Mouse (Mus musculus) adrenal gland, postnatal 10 days (tissue): ENCODE measurements around the gene Trappc6b. TPM values are rescaled to one million over a fixed set of nuclear protein-coding genes. Genes with fewer than 3 reads are reported as not detected.
A peak's percentile ranks its signal among the peaks of the same experiment; 100 is the strongest.
"Not testable (repeated sequence)": the region's sequence is repeated elsewhere in the genome, so short reads cannot be mapped to it uniquely, and the experiment has no call there.

Experiments
- DNase-seq: peaks from one replicate; pipeline ENCODE4 v3.0.0; 2021; ENCODE audit warnings: mixed read lengths
- long read RNA-seq, 2 experiments: library from polyadenylated mRNA; stranded (forward); transcript quantifications; one replicate each; pipeline ENCODE4 v2.0.0; 2021
- total RNA-seq, 2 experiments: library from RNA; stranded (reverse); gene quantifications; 2 replicates each; pipeline ENCODE4 v1.2.3; 2021

Trappc6b gene
- total RNA-seq: 10 to 100 TPM; 83.3 to 85.0 TPM
- long read RNA-seq, experiment 1, transcript Trappc6b-201 (6 exons, 1,255 nt): major isoform, 75 of 96 reads
- long read RNA-seq, experiment 1, partial matches to known transcripts: 9 of 96 reads
- long read RNA-seq, experiment 1, other reads (novel, unspliced or antisense): 9 of 96 reads
- long read RNA-seq, experiment 2, transcript Trappc6b-201 (6 exons, 1,255 nt): major isoform, 36 of 74 reads
- long read RNA-seq, experiment 2, transcript Trappc6b-204 (2 exons, 901 nt): minor isoform, 8 of 74 reads
- long read RNA-seq, experiment 2, partial matches to known transcripts: 25 of 74 reads
- long read RNA-seq, experiment 2, other reads (novel, unspliced or antisense): 4 of 74 reads

DNA sequence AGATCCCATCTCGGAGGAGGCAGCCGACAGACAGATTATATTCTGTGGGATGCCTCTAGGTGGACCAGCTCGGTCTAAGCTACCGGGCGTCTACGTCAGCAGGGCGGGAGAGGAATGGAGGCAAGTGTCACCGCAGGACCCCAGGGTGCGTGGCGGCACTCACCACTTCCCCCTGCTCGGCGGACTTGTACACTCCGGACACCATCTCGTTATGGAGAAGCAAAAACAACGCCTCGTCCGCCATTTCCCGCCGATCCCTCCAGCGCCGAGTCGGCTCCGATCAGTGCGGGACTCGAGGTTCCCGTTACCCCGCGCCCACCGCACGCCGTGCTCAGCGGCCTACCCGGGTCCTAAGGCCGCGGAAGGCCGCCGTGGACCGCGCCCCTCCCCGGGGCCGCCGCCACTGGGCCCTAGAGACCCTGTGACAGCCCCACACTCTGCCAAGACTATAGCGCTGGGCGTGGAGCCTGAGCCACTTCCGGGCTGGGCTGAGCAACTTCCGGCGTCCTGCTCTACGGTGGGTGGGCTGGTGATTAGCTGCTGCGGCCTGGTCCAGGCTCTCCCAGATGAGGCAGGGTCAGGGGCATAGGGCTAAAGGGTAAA lies at the start of gene Trappc6b:
TSS of gene Trappc6b (minus strand) at position 480 of the 603 bp plus-strand sequence.
- peak; percentile 86 for DNase-seq

DNA sequence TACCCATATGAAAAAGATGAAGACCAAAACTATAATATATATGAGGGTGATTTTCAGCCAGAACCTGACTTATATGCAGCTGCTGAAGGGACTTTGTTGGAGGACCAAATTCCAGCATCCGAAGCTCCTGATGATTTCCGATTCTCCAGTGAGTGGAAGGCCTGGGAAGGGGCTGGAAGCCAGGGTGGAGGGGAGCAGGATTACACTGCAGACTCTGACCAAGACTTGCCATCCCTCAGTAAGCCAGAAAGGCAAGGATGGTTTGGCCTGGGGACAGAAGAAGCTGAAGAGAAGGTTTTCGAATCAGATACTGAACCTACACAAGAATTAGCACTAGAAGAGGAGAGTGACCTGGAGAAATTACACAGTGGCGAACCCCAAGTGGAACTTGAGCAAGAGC lies 46.7 kb upstream of the Trappc6b start:
- DNase-seq: no peak

DNA sequence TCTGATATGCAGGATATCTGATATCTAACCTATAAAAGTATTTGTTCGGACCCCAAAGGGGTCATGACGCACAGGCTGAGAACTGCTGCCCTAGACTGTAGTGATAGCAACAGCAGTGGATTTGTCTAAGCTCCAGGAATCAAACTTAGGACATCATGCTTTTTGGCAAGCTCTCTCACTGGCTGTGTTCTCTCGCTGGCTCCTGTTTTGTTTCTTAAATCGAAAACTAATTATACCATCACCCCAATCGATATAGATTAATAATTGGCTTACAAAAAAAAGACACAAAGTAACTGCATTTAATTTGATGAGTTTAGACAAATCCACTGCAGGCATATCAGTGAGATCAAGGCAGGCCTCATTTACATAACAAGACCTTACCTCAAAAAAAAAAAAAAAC lies 45.2 kb upstream of the Trappc6b start:
- no peak for DNase-seq

DNA sequence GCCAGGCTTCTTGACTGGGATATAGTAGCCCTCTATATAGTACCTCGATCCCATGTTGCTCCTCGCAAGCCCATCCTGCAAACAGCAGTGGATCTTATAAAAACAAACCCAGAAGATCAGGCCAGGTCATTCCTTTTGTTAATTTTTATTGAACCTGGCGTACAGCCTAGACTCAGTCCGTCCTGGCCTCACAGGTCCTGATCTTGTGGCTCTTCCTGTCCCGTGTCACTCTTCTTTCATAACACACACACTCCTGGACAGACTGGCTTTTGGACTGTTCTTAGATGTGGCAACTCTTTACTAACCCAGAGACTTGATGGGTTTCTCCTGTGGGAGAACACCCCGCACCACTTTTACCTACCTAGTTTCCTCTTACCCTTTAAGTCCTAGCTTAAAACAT lies 44.6 kb upstream of the Trappc6b start:
- DNase-seq: no peak

DNA sequence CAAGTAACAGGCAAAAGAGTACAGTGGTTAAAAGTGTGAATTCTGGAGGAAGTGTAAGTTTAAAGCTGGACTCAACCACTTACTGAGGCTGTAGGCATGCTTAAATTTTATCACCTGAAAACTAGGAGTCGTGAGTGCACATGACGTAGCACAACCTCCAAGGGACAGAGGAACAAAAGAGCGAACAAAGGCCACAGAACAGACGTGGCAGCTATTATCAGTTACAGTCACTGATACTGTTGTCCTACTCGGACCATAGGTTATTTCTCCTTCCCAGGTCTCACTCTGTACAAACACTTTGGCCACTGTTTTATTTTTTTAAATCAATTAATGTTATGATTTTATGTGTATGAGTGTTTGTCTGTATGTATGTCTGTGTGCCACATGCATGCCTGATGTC lies 43.5 kb upstream of the Trappc6b start:
- DNase-seq: no peak

DNA sequence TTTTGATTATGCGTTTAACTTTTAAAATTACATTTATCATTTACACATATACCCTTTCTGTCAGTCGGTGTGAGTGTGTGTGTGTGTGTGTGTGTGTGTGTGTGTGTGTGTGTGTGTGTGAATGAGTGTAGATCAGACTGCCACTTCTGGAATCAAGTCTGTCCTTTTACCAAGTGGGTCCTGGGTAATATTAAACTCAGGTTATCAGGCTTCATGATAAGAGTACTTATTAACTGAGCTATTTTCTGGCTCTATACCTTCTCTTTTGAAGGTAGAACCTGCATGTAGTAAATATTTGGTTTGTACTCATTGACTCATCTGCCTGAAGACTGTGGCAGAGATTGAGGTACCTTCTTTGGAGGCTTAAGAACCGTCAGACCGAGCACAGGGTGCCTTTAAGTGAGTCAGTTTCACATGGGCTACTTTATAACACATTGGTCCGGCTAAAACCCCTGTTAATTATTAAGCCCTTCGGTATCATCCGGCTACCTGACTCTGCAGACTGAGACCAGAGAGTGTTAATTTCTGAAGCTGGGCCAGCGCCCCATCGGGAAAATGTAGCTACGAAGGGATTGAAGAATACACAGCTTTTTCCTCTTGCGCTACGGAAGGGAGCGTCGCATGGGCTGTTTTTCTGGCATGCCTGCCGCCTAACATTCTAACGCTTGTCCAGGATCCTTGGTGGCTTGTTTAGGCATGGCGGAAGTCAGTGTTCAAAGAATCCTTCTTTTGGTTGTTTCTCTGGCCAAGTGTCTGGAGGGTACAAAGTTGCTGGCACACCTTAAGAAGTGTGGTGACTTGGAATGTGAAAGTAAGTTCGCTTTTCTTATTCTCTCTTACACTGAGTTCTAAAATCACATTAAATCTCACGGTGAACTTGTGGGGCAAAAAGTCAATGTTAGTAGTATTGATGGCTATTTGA lies 34.1 kb upstream of the Trappc6b start, which contains the start of gene Mia2:
TSS of gene Mia2 (plus strand) at position 696 of the 922 bp plus-strand sequence.
- DNase-seq: no peak

DNA sequence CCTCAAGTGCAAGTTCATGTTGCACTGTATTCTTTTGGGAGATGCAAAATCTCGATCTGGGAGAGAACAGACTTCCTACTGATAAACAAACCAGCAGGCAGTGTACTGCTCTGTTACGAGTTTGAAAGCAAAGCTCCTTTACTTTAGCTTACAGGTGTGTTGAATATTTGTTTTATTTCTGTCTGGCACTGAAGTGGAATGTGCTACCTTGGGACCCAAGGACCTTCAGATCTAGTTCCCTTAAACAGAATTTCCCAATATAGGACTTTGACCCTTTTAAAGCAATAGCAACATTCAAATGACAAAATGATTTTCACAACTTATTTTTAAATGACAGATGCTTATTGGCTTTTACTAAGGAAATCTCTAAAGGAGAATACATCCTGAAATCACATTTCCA lies 32.3 kb upstream of the Trappc6b start:
- DNase-seq: no peak

DNA sequence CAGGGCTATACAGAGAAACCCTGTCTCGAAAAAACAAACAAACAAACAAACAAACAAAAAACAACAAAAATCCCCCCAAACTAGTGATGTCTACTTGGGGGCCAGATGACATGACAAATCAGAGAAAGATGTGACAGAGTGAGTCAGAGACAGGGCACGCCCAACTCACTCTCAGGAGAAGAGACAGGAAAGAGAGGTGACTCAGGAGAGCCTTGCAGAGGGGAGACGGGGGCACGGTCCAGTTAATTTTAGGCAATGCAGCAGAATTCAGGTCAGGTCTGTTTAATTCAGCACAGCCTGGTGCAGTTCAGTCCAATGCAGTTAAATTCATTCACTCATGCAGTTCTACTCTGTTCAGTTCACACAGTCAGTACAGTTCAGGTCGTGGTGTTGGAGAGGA lies 24.9 kb upstream of the Trappc6b start:
- no peak for DNase-seq

DNA sequence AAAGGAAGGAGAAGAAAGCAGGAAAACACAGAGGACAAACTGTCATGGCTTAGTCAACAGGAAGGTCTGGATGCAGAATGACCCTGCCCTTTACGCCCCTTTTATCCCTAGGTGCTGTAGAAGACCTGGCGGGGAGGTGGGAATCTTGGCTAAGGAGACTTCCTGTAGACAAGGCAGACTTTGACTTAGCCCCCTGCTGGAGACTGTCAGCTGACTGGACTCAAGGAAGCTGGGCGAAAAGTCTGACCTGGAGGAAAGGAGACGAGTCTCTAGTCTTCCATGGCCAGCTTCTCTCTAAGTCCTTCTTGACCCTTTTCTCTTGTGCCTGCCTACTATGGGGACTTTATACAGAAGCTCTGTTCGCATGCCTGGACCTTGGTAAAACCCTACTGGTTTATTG lies 23.2 kb upstream of the Trappc6b start:
- no peak for DNase-seq

DNA sequence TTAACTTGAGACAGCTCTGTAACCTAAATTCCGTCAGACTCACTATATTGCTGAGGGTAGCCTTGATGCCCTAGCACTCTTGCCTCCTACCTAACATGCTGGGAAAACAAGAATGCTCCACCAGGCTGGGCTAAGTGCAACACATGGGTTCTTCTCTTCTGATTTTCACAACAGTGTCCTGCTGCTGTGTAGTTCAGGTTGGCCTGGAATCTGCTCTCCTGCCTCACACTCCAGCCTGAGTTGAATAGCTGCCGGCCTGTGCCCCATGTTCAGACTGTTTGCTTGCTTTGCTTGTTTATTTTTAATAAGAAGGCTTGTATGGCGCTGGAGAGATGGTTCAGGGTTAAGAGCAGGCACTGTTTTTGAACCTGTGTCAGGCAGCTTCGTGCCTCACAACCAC lies 19.2 kb upstream of the Trappc6b start:
- no peak for DNase-seq

DNA sequence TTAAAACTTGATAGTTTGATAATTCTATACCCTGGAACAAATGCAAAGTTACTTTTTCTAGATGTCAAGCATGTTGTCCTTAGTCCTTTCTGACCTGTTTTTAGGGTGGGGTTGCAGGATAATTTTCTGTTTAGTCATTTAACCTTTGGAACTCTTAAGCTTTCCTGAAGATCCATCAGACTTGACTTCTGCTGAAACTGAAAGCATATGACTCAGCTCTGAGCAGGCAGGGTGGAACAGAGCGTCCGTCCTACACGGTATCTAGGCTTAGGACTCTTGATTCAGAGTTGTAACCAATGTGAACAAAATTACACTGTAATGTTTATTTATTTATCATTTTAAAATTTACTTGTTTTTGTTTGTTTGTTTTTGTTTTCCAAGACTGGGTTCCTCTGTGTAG lies 16.6 kb upstream of the Trappc6b start:
- DNase-seq: no peak

DNA sequence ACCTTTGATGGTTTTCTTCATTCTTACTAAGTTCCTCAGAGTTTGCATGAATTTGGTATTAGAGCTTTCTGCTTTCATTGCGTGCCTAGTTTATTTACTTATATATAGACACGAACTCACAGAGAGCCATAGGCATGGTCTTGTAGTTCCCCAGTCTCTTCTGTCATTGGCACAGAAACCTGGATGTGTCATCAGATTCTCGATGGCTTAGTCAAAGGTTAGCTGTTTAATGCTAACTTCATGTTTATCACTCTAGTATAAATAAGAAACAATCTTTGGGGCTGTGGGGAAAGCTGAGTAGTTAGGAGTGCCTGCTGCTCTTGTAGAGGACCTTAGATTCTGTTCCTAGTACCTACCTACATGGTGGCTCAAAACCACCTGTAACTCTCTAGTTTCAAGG lies 15.7 kb upstream of the Trappc6b start:
- DNase-seq: no peak

DNA sequence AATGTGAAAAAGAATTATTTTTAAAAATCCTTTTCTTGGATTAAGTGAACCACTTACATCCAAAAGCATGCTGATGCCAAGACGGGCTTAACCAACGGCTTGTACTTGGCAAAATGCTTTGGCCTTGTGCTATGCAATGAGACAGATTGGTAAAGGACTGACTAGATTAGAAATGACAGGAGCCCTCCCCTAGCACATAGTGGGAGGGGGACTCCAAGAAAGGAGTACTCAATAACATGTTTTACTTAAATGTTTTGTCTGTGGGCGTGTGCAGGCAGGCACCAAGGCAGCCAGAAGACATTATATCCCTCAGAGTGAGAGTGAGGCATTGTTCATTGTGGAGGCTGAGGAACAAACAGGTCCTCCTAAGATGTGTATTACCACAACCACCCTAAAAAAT lies 12.8 kb upstream of the Trappc6b start:
- no peak for DNase-seq

DNA sequence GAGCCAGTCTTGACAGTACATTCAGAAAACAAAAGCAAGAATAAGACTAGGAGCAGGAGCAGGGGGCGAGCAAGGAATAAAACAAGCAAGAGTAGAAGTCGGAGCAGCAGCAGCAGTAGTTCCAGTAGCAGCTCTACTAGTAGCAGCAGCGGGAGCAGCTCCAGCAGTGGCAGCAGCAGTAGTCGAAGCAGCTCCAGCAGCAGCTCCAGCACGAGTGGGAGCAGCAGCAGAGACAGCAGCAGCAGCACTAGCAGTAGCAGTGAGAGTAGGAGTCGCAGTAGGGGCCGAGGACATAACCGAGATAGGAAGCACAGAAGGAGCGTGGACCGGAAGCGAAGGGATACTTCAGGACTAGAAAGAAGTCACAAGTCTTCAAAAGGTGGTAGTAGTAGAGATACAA lies 11.0 kb upstream of the Trappc6b start:
- DNase-seq: no peak

DNA sequence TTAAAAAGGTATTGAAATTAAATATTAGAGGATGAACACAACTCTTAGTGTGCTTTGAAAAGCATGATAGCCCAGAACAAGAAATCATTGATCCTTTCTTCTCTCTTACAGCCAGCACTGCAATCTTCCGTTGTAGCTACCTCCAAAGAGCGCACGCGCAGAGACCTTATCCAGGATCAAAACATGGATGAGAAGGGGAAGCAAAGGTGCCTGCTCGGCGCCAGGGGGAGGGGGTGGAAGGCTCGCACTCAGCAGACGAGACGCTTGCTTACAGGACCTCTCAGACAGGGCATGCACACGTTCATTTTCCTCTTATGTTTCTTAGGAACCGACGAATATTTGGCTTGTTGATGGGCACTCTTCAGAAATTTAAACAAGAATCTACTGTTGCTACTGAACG lies 7.5 kb upstream of the Trappc6b start:
- DNase-seq: no peak

DNA sequence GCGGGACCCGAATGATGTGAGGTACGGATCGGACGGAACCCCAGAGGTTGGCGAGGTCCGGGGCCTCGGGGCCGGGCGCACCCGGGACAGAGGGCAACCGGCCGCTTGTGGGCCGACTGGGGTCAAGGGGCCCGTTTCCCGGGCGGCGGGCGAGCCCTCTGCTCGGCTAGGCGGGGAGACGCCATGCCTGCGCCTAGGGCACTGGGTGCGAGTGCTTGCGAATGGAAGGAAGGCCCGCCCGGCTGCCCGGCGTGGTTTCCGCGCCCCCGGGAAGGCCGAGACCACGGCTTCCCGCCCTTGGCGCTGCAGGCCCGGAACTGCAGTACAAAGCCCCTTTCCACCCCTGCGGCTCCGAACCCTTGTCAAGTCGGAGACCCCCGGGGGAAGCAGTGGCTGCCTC lies 5.8 kb upstream of the Trappc6b start:
- DNase-seq: no peak

DNA sequence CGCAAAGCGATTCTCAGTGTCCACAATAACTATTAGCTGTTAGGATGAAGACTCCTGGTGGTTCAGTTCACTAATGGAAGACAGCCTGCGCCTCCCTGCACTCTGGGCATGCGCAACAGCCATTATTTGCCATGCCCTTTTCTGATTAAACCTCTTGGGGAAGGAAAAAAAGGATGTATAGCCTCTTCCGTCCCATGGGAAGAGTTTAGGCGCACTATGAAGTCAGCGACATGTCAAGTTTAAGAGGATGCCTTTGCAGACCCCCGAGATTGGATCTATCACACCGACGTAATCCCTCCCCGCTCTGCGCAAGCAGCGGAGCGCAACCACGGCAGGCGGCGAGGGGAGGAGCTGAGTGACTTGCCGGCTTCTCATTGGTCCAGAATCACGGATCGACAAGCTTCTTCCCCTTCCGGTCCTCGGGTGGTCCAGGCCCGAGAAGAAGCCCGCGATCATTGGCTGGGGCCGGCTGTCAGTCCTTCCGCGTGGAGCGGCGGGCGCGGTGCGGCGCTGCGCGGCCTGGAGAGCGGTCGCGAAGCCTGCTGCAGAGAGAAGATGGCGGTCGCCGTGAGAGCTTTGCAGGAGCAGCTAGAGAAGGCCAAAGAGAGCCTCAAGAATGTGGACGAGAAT lies 5.3 kb upstream of the Trappc6b start, which contains the start of gene Pnn:
TSS of gene Pnn (plus strand) at position 437 of the 630 bp plus-strand sequence.
- DNase-seq: peak; percentile 97

DNA sequence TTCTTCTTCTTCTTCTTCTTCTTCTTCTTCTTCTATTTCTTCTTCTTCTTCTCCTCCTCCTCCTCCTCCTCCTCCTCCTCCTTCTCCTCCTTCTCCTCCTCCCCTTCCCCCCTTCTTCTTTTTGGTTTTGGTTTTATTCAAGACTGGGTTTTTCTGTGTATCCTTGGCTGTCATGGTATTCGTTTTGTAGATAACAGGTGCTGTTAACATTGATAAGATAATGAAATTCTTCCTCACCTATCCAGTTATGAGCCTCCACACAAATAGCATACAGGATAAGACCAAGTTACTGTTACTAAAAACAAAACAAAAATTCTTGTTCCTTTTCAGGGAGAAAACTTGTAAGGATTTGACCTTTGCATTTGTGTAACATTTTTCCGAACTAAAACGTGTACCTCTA lies 4.5 kb upstream of the Trappc6b start:
- DNase-seq: no peak

DNA sequence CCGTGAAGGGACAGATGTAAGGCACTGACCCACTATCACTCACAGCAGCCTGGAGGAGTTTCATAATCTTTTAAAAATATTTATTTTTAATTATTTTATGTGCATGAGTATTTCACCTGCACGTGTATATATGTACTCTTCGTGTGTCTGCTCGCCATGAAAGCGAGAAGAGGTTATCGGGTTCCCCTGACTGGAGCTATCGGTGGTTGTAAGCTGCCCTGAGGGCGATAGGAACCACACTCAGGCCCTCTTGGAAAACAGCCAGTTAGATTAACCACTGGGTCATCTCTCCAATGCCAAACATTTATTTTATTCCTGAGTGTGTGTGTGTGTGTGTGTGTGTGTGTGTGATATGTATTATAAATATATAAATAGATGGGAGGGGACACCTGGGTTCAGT lies 3.6 kb upstream of the Trappc6b start:
- no peak for DNase-seq

DNA sequence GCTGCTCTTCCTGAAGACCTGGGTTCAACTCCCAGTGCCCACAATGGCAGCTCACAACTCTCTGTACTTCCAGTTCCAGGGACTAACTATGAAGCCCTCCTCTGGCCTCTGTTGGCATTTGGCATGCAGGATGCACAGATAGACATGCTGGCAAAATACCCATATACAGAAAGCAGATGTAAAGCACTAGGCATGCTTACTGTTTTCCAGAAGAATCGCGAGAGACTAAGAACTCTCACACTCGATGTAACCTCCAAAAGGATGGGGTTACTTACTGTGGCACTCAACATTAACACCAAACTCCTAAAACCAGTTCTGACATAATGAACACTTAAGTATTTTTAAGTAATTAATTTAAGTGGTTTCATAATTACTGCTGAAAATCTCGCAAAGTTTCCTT lies 950 bp downstream of the Trappc6b start:
- DNase-seq: no peak

DNA sequence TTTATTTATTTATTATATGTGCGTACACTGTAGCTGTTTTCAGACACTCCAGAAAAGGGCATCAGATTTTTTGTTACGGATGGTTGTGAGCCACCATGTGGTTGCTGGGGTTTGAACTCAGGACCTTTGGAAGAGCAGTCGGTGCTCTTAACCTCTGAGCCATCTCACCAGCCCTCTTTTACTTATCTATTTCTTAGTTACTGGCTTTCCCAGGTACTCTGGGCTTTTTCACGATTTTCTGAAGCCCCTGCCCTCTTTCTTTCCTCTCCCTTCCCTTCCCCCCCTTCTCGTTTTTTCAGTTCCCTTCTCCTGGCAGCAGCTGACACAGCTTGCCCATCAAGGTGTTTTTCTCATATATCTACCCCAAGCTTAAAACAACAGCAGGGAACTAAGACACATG lies 3.0 kb downstream of the Trappc6b start:
- not testable (repeated sequence) for DNase-seq

DNA sequence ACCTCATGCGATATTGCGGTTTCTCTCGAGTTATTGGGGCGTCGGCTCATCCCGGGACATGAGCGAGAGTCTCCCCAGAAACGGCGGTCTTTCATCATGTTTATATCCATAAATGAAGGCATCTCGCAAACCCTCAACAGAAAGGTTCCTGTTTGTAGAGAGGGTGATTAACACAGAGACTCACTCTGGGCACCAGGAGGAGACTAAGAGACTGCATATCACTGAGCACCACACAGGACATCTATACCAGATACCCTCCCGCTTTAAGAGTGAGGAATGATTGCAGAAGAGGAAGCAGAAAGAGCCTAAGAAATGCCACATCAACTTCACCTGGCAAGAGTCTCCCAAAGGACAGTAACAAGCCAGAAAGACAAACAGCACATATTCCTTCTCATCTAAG lies 5.0 kb downstream of the Trappc6b start:
- DNase-seq: no peak
